In genomic region chr15:97778311-97779098, GRCm38 (mm10) we compare ENCODE assay signal across 8 mouse cellular contexts. TPM values are rescaled to one million over a fixed set of nuclear protein-coding genes. Genes with fewer than 3 reads are reported as not detected.
DNase-seq lines count a peak whose midpoint lies in the region.

Gene Slc48a1 (plus strand): TSS chr15:97778520.

- peaks cover 15% of the 10 kb centered on the region for H3K4me1 ChIP-seq in erythroblast, embryonic 14.5 days (ENCODE audit: control insufficient read depth)

- H3K27me3 ChIP-seq in erythroblast, embryonic 14.5 days (ENCODE audit: control insufficient read depth): peaks cover 52% of the 10 kb centered on the region

- H3K36me3 ChIP-seq in erythroblast, embryonic 14.5 days (ENCODE audit: control insufficient read depth): no peaks in the 10 kb centered on the region

- DNase-seq in layer of hippocampus, adult 8-10 months (ENCODE audit: low spot score in 2 of 2): no peak
- no peak for DNase-seq in layer of hippocampus, adult 11-12 months (ENCODE audit: low spot score)
- no peak for DNase-seq in heart, postnatal 25 days (ENCODE audit: low spot score)
- DNase-seq in layer of hippocampus, postnatal 10 days (ENCODE audit: low spot score in 2 of 2): no peak
- peak; percentile 72 for DNase-seq in lung, postnatal 36 days
- no peak for DNase-seq in cerebellum, adult 8-10 months
- no peak for DNase-seq in cerebellum, adult 11 months

- intact Hi-C loops in heart, postnatal 25 days (cut with DNase I): loop anchor here (1.0 to 5.0 kb wide), 2 partner anchors 58 to 174 kb away; no protein-coding TSS in a partner anchor

- H3K9me3 ChIP-seq in erythroblast, embryonic 14.5 days (ENCODE audit: control insufficient read depth, low read length): no peaks in the 10 kb centered on the region

- no peak within 1 kb of the TSS for H3K4me3 ChIP-seq in erythroblast, embryonic 14.5 days (replicated peaks)

RNA-seq across cellular contexts. Expression of gene Slc48a1, which starts in this region (rescaled TPM):
- total RNA-seq in layer of hippocampus, adult 8-10 months (2022): 100 to 1,000 TPM; 131 to 151 (median 146) TPM
- 32.7 and 39.5 TPM in 2 replicates for polyA plus RNA-seq in erythroblast, embryonic 14.5 days (2012)
- total RNA-seq in heart, postnatal 25 days (2021): 10 to 100 TPM; 76.5 to 83.0 TPM
- total RNA-seq in layer of hippocampus, postnatal 10 days (2021): 100 to 1,000 TPM; 104 to 118 TPM
